Mouse (Mus musculus) gastrocnemius, postnatal 10 days (tissue): ENCODE results near the gene Rapgef3. TPM values are rescaled to one million over a fixed set of nuclear protein-coding genes. Genes with fewer than 3 reads are reported as not detected.

Experiments used
- DNase-seq: peaks from one replicate; pipeline ENCODE4 v3.0.0; 2021; ENCODE audit warnings: mixed read lengths
- total RNA-seq, 2 experiments: library from RNA; stranded (reverse); gene quantifications; 2 replicates each; pipeline ENCODE4 v1.2.3; 2021

Gene Rapgef3
- total RNA-seq, 2 experiments from 2014 or later: 7.4 to 8.5 TPM

- peak; percentile 69 for DNase-seq
These were observed 5.3 kb upstream of the Rapgef3 start for GRCm38 (mm10) chr15:97773108-97773507.

GRCm38 (mm10) chr15:97770280-97770679 is 2.5 kb upstream of the Rapgef3 start:
- DNase-seq: no peak

GRCm38 (mm10) chr15:97768192-97768591 is 420 bp upstream of the Rapgef3 start:
- DNase-seq: no peak

- DNase-seq: no peak
These were observed 1.0 kb downstream of the Rapgef3 start for GRCm38 (mm10) chr15:97766594-97767279.

GRCm38 (mm10) chr15:97766194-97766593 is 1.6 kb downstream of the Rapgef3 start:
- DNase-seq: no peak

- no peak for DNase-seq
These were observed 2.5 kb downstream of the Rapgef3 start for GRCm38 (mm10) chr15:97765090-97765794.

GRCm38 (mm10) chr15:97764532-97764931 is 3.2 kb downstream of the Rapgef3 start:
- no peak for DNase-seq

GRCm38 (mm10) chr15:97763256-97764049 is 4.3 kb downstream of the Rapgef3 start:
- DNase-seq: no peak

GRCm38 (mm10) chr15:97762733-97763132 is 5.0 kb downstream of the Rapgef3 start:
- DNase-seq: no peak

- no peak for DNase-seq
These were observed 6.3 kb downstream of the Rapgef3 start for GRCm38 (mm10) chr15:97761438-97761837.

GRCm38 (mm10) chr15:97760952-97761351 is 6.8 kb downstream of the Rapgef3 start:
- DNase-seq: no peak

- no peak for DNase-seq
These were observed 7.8 kb downstream of the Rapgef3 start for GRCm38 (mm10) chr15:97760006-97760405.

- DNase-seq: no peak
These were observed 12.4 kb downstream of the Rapgef3 start for GRCm38 (mm10) chr15:97755361-97755760.

- DNase-seq: no peak
These were observed 13.3 kb downstream of the Rapgef3 start for GRCm38 (mm10) chr15:97754476-97754875.

GRCm38 (mm10) chr15:97752491-97752890 is 15.3 kb downstream of the Rapgef3 start:
- DNase-seq: no peak

- DNase-seq: no peak
These were observed 16.1 kb downstream of the Rapgef3 start for GRCm38 (mm10) chr15:97751676-97752075.

GRCm38 (mm10) chr15:97750697-97751096 is 17.1 kb downstream of the Rapgef3 start:
- peak; percentile 61 for DNase-seq

- DNase-seq: no peak
These were observed 17.9 kb downstream of the Rapgef3 start for GRCm38 (mm10) chr15:97749841-97750240.

- DNase-seq: no peak
These were observed 18.4 kb downstream of the Rapgef3 start for GRCm38 (mm10) chr15:97749397-97749796.

- DNase-seq: no peak
These were observed 18.8 kb downstream of the Rapgef3 start for GRCm38 (mm10) chr15:97748964-97749363.

- no peak for DNase-seq
These were observed 19.5 kb downstream of the Rapgef3 start for GRCm38 (mm10) chr15:97748309-97748708.

- DNase-seq: no peak
These were observed 20.3 kb downstream of the Rapgef3 start for GRCm38 (mm10) chr15:97747486-97747885.

- DNase-seq: no peak
These were observed 21.0 kb downstream of the Rapgef3 start for GRCm38 (mm10) chr15:97746748-97747147.
